22 mouse cellular contexts compared by ENCODE assay signal in genomic region chr5:34999281-34999680, GRCm38 (mm10). TPM values are rescaled to one million over a fixed set of nuclear protein-coding genes. Genes with fewer than 3 reads are reported as not detected.
DNase-seq lines count a peak whose midpoint lies in the region; ATAC-seq and TF ChIP-seq lines count a peak whose summit lies in the region.
"Had no signal": no experiment of that assay in that cellular context is flagged by ENCODE, and none has a peak within 500 bp of the region (broad histone marks: within the 10 kb centered on the region; RNA-seq: fewer than 3 reads in every experiment).

No protein-coding gene starts in this region.

- peak overlapping the region; percentile 0; the same call in 1 of the 2 replicates for H3K27ac ChIP-seq in left cerebral cortex, adult 2 months
- no peak overlapping the region for H3K27ac ChIP-seq in CH12.LX (ENCODE audit: insufficient read depth, low read depth)
- 0 out of 2 replicates have a peak overlapping the region, but pooled peaks have one; percentile 9 for H3K27ac ChIP-seq in cortical plate, adult 2 months (ENCODE audit: insufficient read depth, low read length)
- peak overlapping the region; percentile 73; the same call in 1 of the 2 replicates for H3K27ac ChIP-seq in stomach, embryonic 14.5 days (ENCODE audit: low read length)
- H3K27ac ChIP-seq: forebrain, embryonic 15.5 days; hindbrain, embryonic 10.5 days; intestine, embryonic 15.5 days; midbrain, embryonic 13.5 days had no signal

- no peaks in the 10 kb centered on the region for H3K9me3 ChIP-seq in CH12.LX (replicated peaks; ENCODE audit: low read length)
- no peaks in the 10 kb centered on the region for H3K9me3 ChIP-seq in stomach, embryonic 14.5 days (ENCODE audit: control insufficient read depth, low read depth, low read length)
- H3K9me3 ChIP-seq: forebrain, embryonic 15.5 days; heart, embryonic 10.5 days; hindbrain, embryonic 10.5 days; intestine, embryonic 15.5 days; midbrain, embryonic 13.5 days had no signal

- dilution Hi-C loops in CH12.LX (cut with MboI; ENCODE audit: extremely low pct_ligation_motif_present, extremely low pct_unique_long_range_greater_than_20kb, low sequenced_read_pairs) = no loop called here

- intact Hi-C loops in left cerebral cortex, adult 2 months (cut with DNase I) = no loop called here
- intact Hi-C loops in left cerebral cortex, postnatal 4 days (cut with DNase I) = no loop called here

- peak overlapping the region; percentile 19; the same call in 1 of the 2 replicates for H3K4me3 ChIP-seq in left cerebral cortex, adult 2 months
- H3K4me3 ChIP-seq in CH12.LX (replicated peaks in 1 of 3; ENCODE audit: low read depth in 2 of 3, low read length in 2 of 3, poor library complexity in 1 of 3) = peak overlapping the region in 1 of 3 experiments; percentile 28
- no peak overlapping the region; the same call in 1 of the 2 replicates for H3K4me3 ChIP-seq in cortical plate, adult 2 months (ENCODE audit: insufficient read depth, low read length)
- H3K4me3 ChIP-seq in stomach, embryonic 14.5 days (ENCODE audit: low read depth, low read length) = no peak overlapping the region
- H3K4me3 ChIP-seq: forebrain, embryonic 15.5 days; heart, embryonic 10.5 days; hindbrain, embryonic 10.5 days; intestine, embryonic 15.5 days; midbrain, embryonic 13.5 days; myocyte had no signal

- no peak overlapping the region for H3K9ac ChIP-seq in CH12.LX (ENCODE audit: insufficient read depth, low read depth)
- no peak overlapping the region for H3K9ac ChIP-seq in stomach, embryonic 14.5 days (replicated peaks; ENCODE audit: low read depth, low read length)
- H3K9ac ChIP-seq: forebrain, embryonic 15.5 days; intestine, embryonic 15.5 days; liver, postnatal 0 days; midbrain, embryonic 13.5 days had no signal

- no peak for TF ChIP-seq RAD21 in CH12.LX (IDR thresholded peaks at IDR 0.05; ENCODE audit: low read depth, low read length)

- no peak overlapping the region for H3K4me2 ChIP-seq in CH12.LX (ENCODE audit: insufficient read depth, low read depth, poor library complexity, severe bottlenecking)
- H3K4me2 ChIP-seq in stomach, embryonic 14.5 days (replicated peaks; ENCODE audit: low read depth, low read length) = no peak overlapping the region
- H3K4me2 ChIP-seq: forebrain, embryonic 15.5 days; intestine, embryonic 15.5 days; midbrain, embryonic 13.5 days had no signal

- in situ Hi-C loops in CH12.LX (cut with MboI; ENCODE audit: low pct_ligation_motif_present, low pct_unique_long_range_greater_than_20kb, low sequenced_read_pairs) = no loop called here

- H3K4me1 ChIP-seq in CH12.LX (ENCODE audit: control insufficient read depth in 1 of 2, insufficient read depth in 2 of 2) = peaks cover 22 to 55% of the 10 kb centered on the region in 2 experiments
- peaks cover 1% of the 10 kb centered on the region for H3K4me1 ChIP-seq in cortical plate, adult 2 months (ENCODE audit: control insufficient read depth, insufficient read depth, low read length)
- peaks cover 3% of the 10 kb centered on the region; the same call in 1 of the 2 replicates for H3K4me1 ChIP-seq in stomach, embryonic 14.5 days (ENCODE audit: control insufficient read depth, insufficient read depth, low read length)

- no peaks in the 10 kb centered on the region for H3K79me2 ChIP-seq in CH12.LX (replicated peaks; ENCODE audit: control insufficient read depth, extremely low read depth, insufficient read depth, poor library complexity, severe bottlenecking)

- no peak; the same call in 1 of the 2 replicates for TF ChIP-seq EP300 in CH12.LX (IDR thresholded peaks at IDR 0.05; ENCODE audit: low read length)

- peaks cover 0 to 1% of the 10 kb centered on the region in 2 experiments for H3K36me3 ChIP-seq in CH12.LX (replicated peaks in 1 of 2; ENCODE audit: control insufficient read depth in 1 of 2, insufficient read depth in 1 of 2, low read length in 1 of 2)
- H3K36me3 ChIP-seq in stomach, embryonic 14.5 days (ENCODE audit: control insufficient read depth, insufficient read depth, low read length) = no peaks in the 10 kb centered on the region; the same call in 1 of the 2 replicates
- H3K36me3 ChIP-seq: intestine, embryonic 15.5 days had no signal

- no peak for ATAC-seq in stomach, embryonic 14.5 days (ENCODE audit: insufficient number of reproducible peaks, insufficient read depth, low FRiP score, low read depth)
- ATAC-seq: forebrain, embryonic 15.5 days; liver, postnatal 0 days; midbrain, embryonic 13.5 days had no signal

- WGBS in stomach, embryonic 14.5 days = 79% methylated on average over 6 of the region's 6 CpGs

- DNase-seq in left cerebral cortex, adult 2 months (ENCODE audit: extremely low spot score in 1 of 2, low spot score in 2 of 2) = no peak
- no peak for DNase-seq in left cerebral cortex, postnatal 4 days
- DNase-seq in CH12.LX (ENCODE audit: extremely low read depth) (no peak), liver (no peak)
- DNase-seq in gastrocnemius, postnatal 25 days = no peak
- DNase-seq: adrenal gland, adult 8-10 months; cerebellum, adult 8-10 months; kidney, adult 9 months; kidney, postnatal 25 days; liver, postnatal 0 days; lung, postnatal 10 days; thymus, postnatal 14 days had no signal

- H3K27me3 ChIP-seq in CH12.LX (replicated peaks) = no peaks in the 10 kb centered on the region
- H3K27me3 ChIP-seq in stomach, embryonic 14.5 days (ENCODE audit: control insufficient read depth, insufficient read depth, low read length) = no peaks in the 10 kb centered on the region
- H3K27me3 ChIP-seq: forebrain, embryonic 15.5 days; intestine, embryonic 15.5 days; midbrain, embryonic 13.5 days had no signal

- no peak for TF ChIP-seq POLR2A in CH12.LX (IDR thresholded peaks at IDR 0.05; ENCODE audit: low read depth, low read length)
- no peak for TF ChIP-seq POLR2A in cortical plate, adult 2 months (IDR thresholded peaks at IDR 0.05; ENCODE audit: extremely low read depth, insufficient read depth, low read length)

- TF ChIP-seq CTCF in left cerebral cortex, adult 2 months (IDR thresholded peaks at IDR 0.05) = no peak
- no peak for TF ChIP-seq CTCF in CH12.LX (conservative IDR thresholded peaks at IDR 0.05 in 1 of 2, IDR thresholded peaks at IDR 0.05 in 1 of 2; ENCODE audit: low read depth in 2 of 2, low read length in 2 of 2)
- no peak for TF ChIP-seq CTCF in cortical plate, adult 2 months (IDR thresholded peaks at IDR 0.05; ENCODE audit: extremely low read depth, insufficient read depth, low read length)

TF ChIP-seq in CH12.LX, 34 proteins besides CTCF, POLR2A, EP300 and RAD21:
- TF ChIP-seq GABPA (IDR thresholded peaks at IDR 0.05; ENCODE audit: insufficient replicate concordance, low read depth, low read length) (no peak), ETS1 (conservative IDR thresholded peaks at IDR 0.05; ENCODE audit: low read depth, low read length) (no peak), JUND (conservative IDR thresholded peaks at IDR 0.05; ENCODE audit: low read depth, low read length) (no peak), BHLHE40 (IDR thresholded peaks at IDR 0.05; ENCODE audit: low read depth, low read length) (no peak; the same call in 1 of the 2 replicates), MAZ (IDR thresholded peaks at IDR 0.05; ENCODE audit: low read depth, low read length) (no peak), CHD1 (IDR thresholded peaks at IDR 0.05; ENCODE audit: low read depth, low read length) (0 out of 2 replicates have a peak, but pooled peaks have one; percentile 34)

RNA-seq across cellular contexts. Expression of gene Hgfac, which starts 42.0 kb away (rescaled TPM):
- 1 to 10 TPM in 1 of 2 experiments, under 1 TPM in 1; 0.87 to 1.7 TPM for total RNA-seq in left cerebral cortex, adult 2 months (2021)
- 1 to 10 TPM in 1 of 2 experiments, under 1 TPM in 1; 0.95 to 1.7 TPM for total RNA-seq in left cerebral cortex, postnatal 4 days (2021)
- 0.21 TPM in 1 of 2 replicates, not detected in the other for total RNA-seq in CH12.LX (2012; rRNA removed)
- total RNA-seq in CH12.LX (2014; rRNA removed) = not detected in 2 replicates
- not detected in 2 replicates for polyA plus RNA-seq in CH12.LX (2012; ENCODE audit: insufficient read length, low read depth)
- 0.44 and 0.45 TPM in 2 replicates for polyA plus RNA-seq in cortical plate, adult 2 months (2012; rRNA removed)
- polyA plus RNA-seq in stomach, embryonic 14.5 days (2014; fragmentation: Nextera tagmentation; extraction: Ambion mirVana) = 0.58 and 0.84 TPM in 2 replicates
- total RNA-seq in gastrocnemius, postnatal 25 days (2021) = under 1 TPM in 1 of 2 experiments, not detected in 1; 0.46 TPM
- total RNA-seq: neutrophil, adult 5-6 weeks had no signal

RNA-seq across cellular contexts. Expression of gene Rgs12, which starts 50.0 kb away (rescaled TPM):
- 10 to 100 TPM; 40.5 to 48.3 TPM for total RNA-seq in left cerebral cortex, adult 2 months (2021)
- total RNA-seq in left cerebral cortex, postnatal 4 days (2021) = 10 to 100 TPM; 62.9 TPM
- 5.9 and 6.8 TPM in 2 replicates for total RNA-seq in CH12.LX (2012; rRNA removed)
- total RNA-seq in CH12.LX (2014; rRNA removed) = 9.8 and 10.1 TPM in 2 replicates
- 8.1 and 8.3 TPM in 2 replicates for polyA plus RNA-seq in CH12.LX (2012; ENCODE audit: insufficient read length, low read depth)
- polyA plus RNA-seq in cortical plate, adult 2 months (2012; rRNA removed) = 35.4 and 40.9 TPM in 2 replicates
- polyA plus RNA-seq in stomach, embryonic 14.5 days (2014; fragmentation: Nextera tagmentation; extraction: Ambion mirVana) = 34.2 and 37.4 TPM in 2 replicates
- 1 to 10 TPM; 3.1 to 3.5 TPM for total RNA-seq in gastrocnemius, postnatal 25 days (2021)

RNA-seq across cellular contexts. Expression of gene Dok7, which starts 57.3 kb away (rescaled TPM):
- total RNA-seq in left cerebral cortex, adult 2 months (2021) = 10 to 100 TPM; 22.3 to 26.0 TPM
- total RNA-seq in left cerebral cortex, postnatal 4 days (2021) = 10 to 100 TPM in 1 of 2 experiments, 1 to 10 TPM in 1; 9.4 to 10.3 TPM
- 0.04 TPM in 1 of 2 replicates, not detected in the other for total RNA-seq in CH12.LX (2012; rRNA removed)
- total RNA-seq in CH12.LX (2014; rRNA removed) = not detected in 2 replicates
- not detected in 2 replicates for polyA plus RNA-seq in CH12.LX (2012; ENCODE audit: insufficient read length, low read depth)
- polyA plus RNA-seq in cortical plate, adult 2 months (2012; rRNA removed) = 17.1 and 17.7 TPM in 2 replicates
- polyA plus RNA-seq in stomach, embryonic 14.5 days (2014; fragmentation: Nextera tagmentation; extraction: Ambion mirVana) = 0.71 and 0.73 TPM in 2 replicates
- total RNA-seq in gastrocnemius, postnatal 25 days (2021) = 10 to 100 TPM; 19.9 to 29.3 TPM
- total RNA-seq: liver, adult 2 months; neutrophil, adult 5-6 weeks had no signal
- polyA plus RNA-seq: liver, adult 2 months had no signal

Comparison
In these comparisons a context has a peak if more than half of its experiments do, and no peak if none do; other contexts are left out.
1. RNA of gene Dok7, which starts 57.3 kb away (total RNA-seq): 19.9 to 29.3 TPM in gastrocnemius, postnatal 25 days, 22.3 to 26.0 TPM in left cerebral cortex, adult 2 months and 9.4 to 10.3 TPM in left cerebral cortex, postnatal 4 days; 0.04 TPM in CH12.LX; every median in the first group is over 4 times any median in the second.